Mouse (Mus musculus) MEL-GATA-1-ER (cell line): Measurements from ENCODE around the gene Dnaaf2.
A peak's percentile ranks its signal among the peaks of the same experiment; 100 is the strongest.
"Not testable (repeated sequence)": the region's sequence is repeated elsewhere in the genome, so short reads cannot be mapped to it uniquely, and the experiment has no call there.

ENCODE experiments used
- DNase-seq: peaks from one replicate; pipeline ENCODE4 v3.0.0-alpha.2; 2012; ENCODE audit warnings: low read depth; ENCODE audit errors: extremely low read depth

The Dnaaf2 gene

DNA sequence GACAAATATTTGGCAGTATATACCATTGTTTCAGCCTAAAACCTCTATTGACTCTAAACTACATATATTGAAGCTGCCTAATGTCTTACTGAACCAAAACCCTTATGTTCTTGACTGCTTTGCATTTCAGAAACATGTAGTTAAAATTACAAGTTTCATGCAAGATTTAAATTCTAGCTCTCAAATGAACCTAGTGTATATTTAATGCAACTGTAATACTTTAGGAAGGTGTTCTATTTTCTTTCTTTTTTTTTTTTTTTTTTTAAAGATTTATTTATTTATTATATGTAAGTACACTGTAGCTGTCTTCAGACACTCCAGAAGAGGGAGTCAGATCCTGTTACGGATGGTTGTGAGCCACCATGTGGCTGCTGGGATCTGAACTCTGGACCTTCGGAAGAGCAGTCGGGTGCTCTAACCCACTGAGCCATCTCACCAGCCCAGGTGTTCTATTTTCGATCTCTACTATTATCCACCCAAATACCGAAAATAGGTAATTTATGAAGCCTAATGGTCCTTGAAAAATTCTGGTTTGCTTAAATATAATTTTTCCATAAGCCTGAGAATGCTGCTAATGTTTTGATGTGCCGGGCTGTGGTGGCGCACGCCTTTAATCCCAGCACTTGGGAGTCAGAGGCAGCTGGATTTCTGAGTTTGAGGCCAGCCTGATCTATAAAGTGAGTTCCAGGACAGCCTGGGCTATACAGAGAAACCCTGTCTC is 31.2 kb downstream of the Dnaaf2 start:
- DNase-seq, result not testable (repeated sequence)

DNA sequence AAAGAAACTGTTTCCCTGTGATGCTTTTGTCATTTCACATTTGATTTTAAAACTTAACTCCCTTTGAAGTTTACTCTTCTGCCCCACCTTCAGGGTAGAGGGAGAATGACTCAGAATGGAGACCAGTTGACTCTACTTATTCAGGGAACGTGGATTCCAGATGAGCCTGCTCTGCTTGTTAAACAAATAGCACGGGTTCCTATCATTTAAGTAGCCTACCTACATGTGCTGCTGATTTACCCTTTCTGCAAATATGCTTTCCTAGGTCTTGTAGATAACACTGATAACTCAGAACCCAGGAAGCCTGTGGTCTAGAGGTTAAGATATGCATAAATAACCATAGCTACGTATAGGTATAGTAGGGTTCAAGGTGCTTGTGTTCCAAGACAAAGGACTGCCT is 33.3 kb downstream of the Dnaaf2 start:
- DNase-seq, result no peak

DNA sequence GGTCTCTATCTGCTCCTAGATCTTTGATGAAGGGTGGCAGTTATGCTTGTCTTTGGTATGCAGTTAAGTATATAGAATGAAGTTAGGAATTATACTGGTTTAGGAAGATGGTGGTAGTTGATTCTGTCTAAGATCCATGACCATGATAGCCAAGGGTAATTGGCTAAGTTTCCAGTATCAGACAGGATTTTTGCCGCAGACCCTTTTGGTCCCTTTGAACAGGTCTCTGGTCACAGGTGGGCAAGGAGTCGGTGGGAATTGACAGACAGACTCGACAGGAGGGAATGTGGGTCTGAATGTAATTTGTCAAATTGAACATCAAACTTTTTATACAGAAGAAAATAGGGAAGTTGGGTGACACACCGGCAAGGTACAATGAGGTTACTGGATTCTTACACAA is 34.6 kb downstream of the Dnaaf2 start:
- DNase-seq, result not testable (repeated sequence)

DNA sequence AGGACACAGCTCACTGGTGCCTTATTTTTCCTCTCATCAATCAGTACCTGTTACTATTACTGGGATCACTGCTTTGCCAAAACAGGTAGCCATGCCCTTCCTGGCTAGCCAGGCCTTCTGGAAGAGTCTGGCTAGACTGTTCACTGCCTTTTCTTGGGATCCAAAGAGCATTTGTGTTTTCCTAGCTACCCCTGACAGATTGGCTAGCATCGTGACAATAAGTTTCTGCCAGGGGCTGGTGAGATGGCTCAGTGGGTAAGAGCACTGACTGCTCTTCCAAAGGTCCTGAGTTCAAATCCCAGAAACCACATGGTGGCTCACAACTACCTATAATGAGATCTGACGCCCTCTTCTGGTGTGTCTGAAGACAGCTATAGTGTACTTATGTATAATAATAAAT is 37.6 kb downstream of the Dnaaf2 start:
- not testable (repeated sequence) for DNase-seq

GRCm38 (mm10) chr12:69159578-69159940 is 38.7 kb downstream of the Dnaaf2 start:
- peak; percentile 83 for DNase-seq

DNA sequence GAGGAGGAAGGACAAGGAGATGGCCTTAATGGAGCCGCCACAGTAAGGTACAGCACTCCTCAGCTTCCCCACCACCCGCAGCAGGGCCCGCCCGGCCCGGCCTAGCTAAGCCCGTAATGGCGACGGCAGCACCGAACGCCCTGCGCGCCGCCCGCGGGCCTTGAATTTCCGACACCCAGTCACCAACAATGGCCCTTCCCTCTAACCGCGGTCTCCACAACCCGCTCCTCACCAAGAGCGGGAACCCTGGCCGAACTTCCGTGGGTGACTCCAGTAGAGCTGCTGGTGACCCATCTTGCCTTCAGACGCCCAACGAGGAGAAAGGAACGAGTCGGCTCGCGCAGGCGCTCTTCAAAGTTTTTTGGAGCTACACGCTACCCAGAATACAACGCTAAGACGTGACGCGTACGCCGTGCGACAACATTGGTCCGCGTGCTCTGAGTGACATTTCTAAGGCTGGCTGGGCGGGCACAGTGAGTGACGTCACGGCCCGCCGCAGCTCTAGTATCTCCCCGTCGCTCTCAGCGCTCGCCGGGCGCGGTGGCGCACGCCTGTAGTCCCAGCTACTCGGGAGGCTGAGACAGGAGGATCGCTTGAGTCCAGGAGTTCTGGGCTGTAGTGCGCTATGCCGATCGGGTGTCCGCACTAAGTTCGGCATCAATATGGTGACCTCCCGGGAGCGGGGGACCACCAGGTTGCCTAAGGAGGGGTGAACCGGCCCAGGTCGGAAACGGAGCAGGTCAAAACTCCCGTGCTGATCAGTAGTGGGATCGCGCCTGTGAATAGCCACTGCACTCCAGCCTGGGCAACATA is 39.3 kb downstream of the Dnaaf2 start, which contains the start of gene Rps29:
Gene Rps29 (minus strand): TSS at position 422 of the 813 bp plus-strand sequence.
- DNase-seq, result peak; percentile 98

DNA sequence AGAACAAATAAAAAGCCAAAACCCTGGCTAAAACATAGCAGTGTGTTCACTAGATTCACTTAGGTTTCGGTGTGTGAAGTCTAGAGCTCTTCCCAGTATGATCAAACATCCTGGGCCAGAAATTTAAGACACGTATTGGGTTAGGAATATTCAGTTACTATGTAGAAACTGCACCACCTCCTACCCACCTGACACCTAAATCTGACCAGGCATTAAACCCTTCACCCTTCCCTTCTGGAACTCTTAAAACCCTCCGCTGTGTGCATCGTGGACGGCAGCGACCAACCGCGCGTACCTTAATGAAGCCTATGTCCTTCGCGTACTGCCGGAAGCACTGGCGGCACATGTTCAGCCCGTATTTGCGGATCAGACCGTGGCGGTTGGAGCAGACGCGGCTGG is 39.9 kb downstream of the Dnaaf2 start:
- DNase-seq, result no peak

DNA sequence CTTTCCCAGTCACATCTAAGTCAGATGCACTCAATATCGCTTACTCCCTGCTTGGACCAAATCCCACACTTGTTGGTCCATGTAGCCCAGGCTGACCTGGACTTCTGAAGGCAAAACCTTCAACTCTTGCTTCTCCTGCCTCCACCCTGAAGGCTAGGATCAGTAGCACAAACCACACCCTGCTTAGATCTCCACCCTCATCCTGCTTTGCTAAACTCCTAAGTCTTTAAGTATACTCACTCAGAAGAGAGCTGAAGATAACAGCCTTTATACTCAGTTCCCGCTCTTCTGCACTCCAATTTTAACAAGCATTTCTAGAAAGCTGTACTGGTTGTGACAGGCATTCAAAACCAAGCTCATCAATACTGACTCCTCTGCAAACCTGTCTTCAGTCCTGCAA is 41.1 kb downstream of the Dnaaf2 start:
- no peak for DNase-seq

DNA sequence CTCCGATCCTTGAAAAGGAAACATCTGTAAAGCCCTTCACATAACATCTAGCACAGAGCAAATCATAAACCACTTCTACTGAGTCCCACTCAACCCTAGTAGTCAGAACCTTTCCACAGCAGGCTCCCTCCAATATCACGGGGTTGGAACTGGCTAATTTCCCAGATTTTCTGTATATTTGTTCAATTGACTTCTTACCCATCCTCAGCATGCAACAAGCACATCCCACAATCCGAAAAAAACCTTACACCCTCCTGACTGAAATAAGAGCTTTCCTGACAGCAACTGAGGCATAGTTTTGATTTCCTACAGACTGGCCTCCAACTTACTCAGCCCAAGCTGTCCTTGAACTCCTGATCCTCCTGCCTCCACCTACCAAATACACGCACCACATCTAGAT is 41.8 kb downstream of the Dnaaf2 start:
- DNase-seq, result no peak

GRCm38 (mm10) chr12:69155923-69156322 is 42.3 kb downstream of the Dnaaf2 start:
- no peak for DNase-seq

DNA sequence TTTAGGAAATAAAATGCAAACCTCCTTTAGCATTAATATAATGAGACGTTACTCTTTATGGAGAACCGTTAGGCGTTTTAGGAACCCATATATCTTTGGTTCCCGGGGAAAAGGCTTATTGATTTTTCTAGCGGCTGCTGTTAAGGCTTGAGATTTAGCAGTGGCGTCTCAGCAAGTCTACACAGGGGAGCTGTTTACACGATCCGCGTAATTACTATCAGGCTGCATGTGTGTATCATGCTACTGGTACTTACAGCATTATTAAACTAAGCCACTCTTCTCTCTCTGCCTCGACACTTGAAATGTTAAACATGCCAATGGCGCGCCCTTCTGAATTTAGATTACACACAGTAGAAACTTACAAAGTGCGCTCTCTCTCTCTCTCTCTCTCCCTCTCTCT is 48.2 kb downstream of the Dnaaf2 start:
- DNase-seq, result no peak

- DNase-seq, result no peak
Measured at GRCm38 (mm10) chr12:69147166-69147735, 51.0 kb downstream of the Dnaaf2 start.

DNA sequence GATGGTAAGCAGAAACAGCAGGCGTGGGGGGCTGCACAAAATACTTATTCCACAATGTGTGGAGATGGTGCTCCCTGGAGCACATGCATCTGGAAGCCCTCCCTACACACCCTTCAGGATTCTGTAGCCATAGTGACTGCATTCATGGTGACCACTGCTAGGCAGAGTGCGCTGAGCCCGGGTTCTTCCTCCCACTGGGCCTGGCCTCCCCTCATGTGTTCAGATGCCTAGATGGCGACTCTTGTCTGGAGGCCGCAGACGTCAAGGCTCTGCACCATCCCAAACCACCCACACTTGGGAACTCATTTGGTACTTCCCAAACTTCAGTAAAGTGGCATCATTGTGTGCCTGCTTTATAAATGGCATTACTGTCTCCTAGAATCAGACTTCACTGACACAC is 54.8 kb downstream of the Dnaaf2 start:
- no peak for DNase-seq

GRCm38 (mm10) chr12:69139841-69140240 is 58.4 kb downstream of the Dnaaf2 start:
- DNase-seq, result no peak

DNA sequence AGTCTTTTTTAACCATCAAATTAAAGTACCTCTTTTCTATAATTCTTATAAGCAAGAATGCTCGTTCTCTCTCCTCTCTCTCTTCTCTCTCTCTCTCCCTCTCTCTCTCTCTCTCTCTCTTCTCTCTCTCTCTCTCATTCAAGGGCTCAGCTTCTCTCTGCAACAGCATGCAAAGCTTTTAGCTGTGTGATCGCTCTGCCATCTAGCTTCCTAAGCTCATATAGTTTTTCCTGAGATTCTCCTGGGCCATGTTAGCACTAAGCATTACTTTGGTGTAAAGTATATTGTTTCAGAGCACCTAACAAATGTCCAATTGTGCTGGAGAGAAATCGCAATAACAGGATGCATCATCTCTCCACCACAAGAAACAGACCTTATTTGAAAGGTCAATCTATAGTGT is 59.0 kb downstream of the Dnaaf2 start:
- no peak for DNase-seq
